Mouse (Mus musculus) embryonic fibroblast, embryonic 13.5 days (primary cell): ENCODE results near the gene Cacnb3.

Source experiments
- CTCF ChIP-seq: IDR thresholded peaks from 2 replicates; pipeline ENCODE4 v1.5.1; 2011; ENCODE audit warnings: mild to moderate bottlenecking, control low read depth, low read length, moderate library complexity, borderline replicate concordance; ENCODE audit not compliant: insufficient read depth
- POLR2A ChIP-seq: IDR thresholded peaks from 2 replicates; pipeline ENCODE4 v1.6.1; 2011; ENCODE audit warnings: low read depth, mild to moderate bottlenecking, control low read depth, low read length, moderate library complexity

GRCm38 (mm10) chr15:98595049-98595448 lies 35.6 kb upstream of the Cacnb3 start:
- no peak for TF ChIP-seq CTCF
- no peak for TF ChIP-seq POLR2A
